Mouse (Mus musculus) right cerebral cortex, postnatal 36 days (tissue): ENCODE measurements around the gene Chd9.

Experiments
- DNase-seq, 2 experiments: peaks; one replicate each; pipeline ENCODE4 v3.0.0; 2022; ENCODE audit warnings: low spot score in 2 of 2, mixed read lengths in 1 of 2

The Chd9 gene

GRCm38 (mm10) chr8:90828181-90828986 lies at the start of gene Chd9:
Gene Chd9, plus strand, starts transcription at chr8:90828352.
- peak; percentile 91 to 93 for DNase-seq

GRCm38 (mm10) chr8:90791616-90792015 lies 36.5 kb upstream of the Chd9 start:
- DNase-seq = no peak

- DNase-seq = peak; percentile 57 to 64
Observed at GRCm38 (mm10) chr8:90793710-90794109, 34.4 kb upstream of the Chd9 start.

- no peak for DNase-seq
Observed at GRCm38 (mm10) chr8:90794990-90795861, 32.9 kb upstream of the Chd9 start.

- DNase-seq = no peak
Observed at GRCm38 (mm10) chr8:90799473-90799872, 28.7 kb upstream of the Chd9 start.

- no peak for DNase-seq
Observed at GRCm38 (mm10) chr8:90813602-90814320, 14.4 kb upstream of the Chd9 start.

GRCm38 (mm10) chr8:90816061-90816882 lies 11.9 kb upstream of the Chd9 start:
- no peak for DNase-seq

GRCm38 (mm10) chr8:90817293-90817692 lies 10.9 kb upstream of the Chd9 start, which contains the start of gene Gm19935:
Gene Gm19935, minus strand, starts transcription at chr8:90817393.
- DNase-seq = no peak

- DNase-seq = no peak
Observed at GRCm38 (mm10) chr8:90819561-90820320, 8.4 kb upstream of the Chd9 start.

- no peak for DNase-seq
Observed at GRCm38 (mm10) chr8:90820321-90820696, 7.8 kb upstream of the Chd9 start.

GRCm38 (mm10) chr8:90822443-90822842 lies 5.7 kb upstream of the Chd9 start:
- DNase-seq = no peak

- DNase-seq = no peak
Observed at GRCm38 (mm10) chr8:90825459-90825871, 2.7 kb upstream of the Chd9 start.

GRCm38 (mm10) chr8:90828987-90829740 lies 1.0 kb downstream of the Chd9 start:
- DNase-seq = peak in 1 of 2 experiments; percentile 26

- no peak for DNase-seq
Observed at GRCm38 (mm10) chr8:90829825-90830224, 1.7 kb downstream of the Chd9 start.

- no peak for DNase-seq
Observed at GRCm38 (mm10) chr8:90830980-90831379, 2.8 kb downstream of the Chd9 start.

GRCm38 (mm10) chr8:90832576-90833289 lies 4.6 kb downstream of the Chd9 start:
- no peak for DNase-seq

GRCm38 (mm10) chr8:90833628-90834320 lies 5.6 kb downstream of the Chd9 start:
- no peak for DNase-seq

GRCm38 (mm10) chr8:90834321-90834672 lies 6.1 kb downstream of the Chd9 start:
- no peak for DNase-seq
